Mouse (Mus musculus) hindbrain, embryonic 11.5 days (tissue): ENCODE data around the gene Saal1. TPM values are rescaled to one million over a fixed set of nuclear protein-coding genes. Genes with fewer than 3 reads are reported as not detected.
"Not testable (repeated sequence)": the region's sequence is repeated elsewhere in the genome, so short reads cannot be mapped to it uniquely, and the experiment has no call there.

Experiments used
- ATAC-seq: fragments of 200-750 bp; cut with Nextera tagmentation; 2 replicates; pipeline ENCODE4 v1.8.0; 2017; ENCODE audit warnings: mild to moderate bottlenecking, moderate TSS enrichment, moderate library complexity; ENCODE audit not compliant: low FRiP score
- DNase-seq: peaks from one replicate; pipeline ENCODE4 v3.0.0-alpha.2; 2015; ENCODE audit warnings: low spot score
- H3K27ac ChIP-seq: fragments of 300-500 bp; sonication (generic); 2 replicates; pipeline ENCODE4 v1.5.1; 2014; ENCODE audit warnings: mild to moderate bottlenecking, low read depth, low read length
- H3K27me3 ChIP-seq: fragments of 300-500 bp; sonication (generic); 2 replicates; pipeline ENCODE4 v1.6.1; 2014; ENCODE audit warnings: mild to moderate bottlenecking, low read length, moderate library complexity, mixed read lengths; ENCODE audit not compliant: control insufficient read depth, insufficient read depth
- H3K36me3 ChIP-seq: fragments of 300-500 bp; sonication (generic); 2 replicates; pipeline ENCODE4 v1.6.1; 2014; ENCODE audit warnings: mild to moderate bottlenecking, low read length, moderate library complexity, mixed read lengths; ENCODE audit not compliant: control insufficient read depth, insufficient read depth
- H3K4me1 ChIP-seq: fragments of 300-500 bp; sonication (generic); replicated peaks from 2 replicates; pipeline ENCODE4 v1.6.1; 2014; ENCODE audit warnings: low read length, mixed read lengths; ENCODE audit not compliant: control insufficient read depth, insufficient read depth
- H3K4me2 ChIP-seq: fragments of 300-500 bp; sonication (generic); replicated peaks from 2 replicates; pipeline ENCODE4 v1.6.1; 2014; ENCODE audit warnings: mild to moderate bottlenecking, low read depth, low read length
- H3K4me3 ChIP-seq: fragments of 300-500 bp; sonication (generic); 2 replicates; pipeline ENCODE4 v1.5.1; 2014; ENCODE audit warnings: low read depth, low read length
- H3K9ac ChIP-seq: fragments of 300-500 bp; sonication (generic); 2 replicates; pipeline ENCODE4 v1.6.1; 2014; ENCODE audit warnings: low read depth, low read length
- H3K9me3 ChIP-seq: fragments of 300-500 bp; sonication (generic); 2 replicates; pipeline ENCODE4 v1.6.1; 2016; ENCODE audit warnings: low read length; ENCODE audit not compliant: control insufficient read depth
- WGBS: fragments of 180-500 bp; shearing (Covaris S2); extraction: QIAGEN DNeasy Blood & Tissue Kit; methylation state at CpG from one replicate; pipeline ENCODE4 v1.1.7; 2014; 5-methylcytosine and 5-hydroxymethylcytosine counted together
- polyA plus RNA-seq: library from polyadenylated mRNA; unstranded; fragments of >200 nt; fragmentation: Nextera tagmentation; extraction: Ambion mirVana; gene quantifications from 2 replicates; pipeline ENCODE4 v1.2.1, GENCODE M21; 2014

The Saal1 gene
- polyA plus RNA-seq, 1 experiment from 2014 or later: 41.4 TPM

DNA sequence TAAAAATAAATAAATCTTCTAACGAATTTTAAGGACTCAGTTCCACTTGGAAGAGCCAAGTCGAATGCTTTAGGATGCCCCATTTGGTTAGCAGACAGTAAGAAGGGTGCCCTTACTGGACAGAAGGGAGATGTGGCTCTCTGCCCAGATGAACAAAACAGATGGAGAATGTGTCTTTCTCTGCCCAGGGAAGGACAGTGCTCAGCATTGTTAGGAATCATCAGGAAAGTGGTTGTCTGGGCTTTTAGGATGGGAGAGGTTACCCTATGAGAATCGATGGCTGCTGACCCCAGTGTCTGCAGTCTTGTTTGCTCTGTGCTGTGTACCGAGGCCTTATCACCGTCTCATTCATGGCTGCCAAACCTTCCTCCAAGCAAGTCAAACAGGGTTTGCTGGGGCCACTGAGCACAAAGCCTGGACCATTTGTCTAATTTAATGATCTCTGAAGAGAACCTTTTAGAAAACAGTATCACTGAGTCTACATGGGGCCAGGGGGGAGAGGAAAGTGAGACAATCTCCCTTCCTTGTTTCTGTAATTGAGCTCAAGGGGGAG, 33.6 kb downstream of the Saal1 start:
- no peaks in the 10 kb centered on the region for H3K9me3 ChIP-seq
- no peak overlapping the region for H3K4me3 ChIP-seq
- no peak overlapping the region for H3K4me2 ChIP-seq
- 69% methylated on average over 5 of the region's 5 CpGs for WGBS
- no peaks in the 10 kb centered on the region for H3K27me3 ChIP-seq
- no peaks in the 10 kb centered on the region for H3K4me1 ChIP-seq
- no peak overlapping the region for H3K9ac ChIP-seq
- ATAC-seq (no peak), DNase-seq (no peak)
- H3K36me3 ChIP-seq: no peaks in the 10 kb centered on the region
- H3K27ac ChIP-seq: no peak overlapping the region

- ATAC-seq (no peak), DNase-seq (no peak)
- H3K4me3 ChIP-seq: no peak overlapping the region
- no peak overlapping the region for H3K4me2 ChIP-seq
- no peak overlapping the region for H3K9ac ChIP-seq
- H3K4me1 ChIP-seq: no peaks in the 10 kb centered on the region
- no peaks in the 10 kb centered on the region for H3K27me3 ChIP-seq
- no peaks in the 10 kb centered on the region for H3K9me3 ChIP-seq
- 87% methylated on average over 8 of the region's 8 CpGs for WGBS
- H3K36me3 ChIP-seq: no peaks in the 10 kb centered on the region
- no peak overlapping the region for H3K27ac ChIP-seq
These were observed 34.6 kb downstream of the Saal1 start for GRCm38 (mm10) chr7:46675886-46676285.

- Histone ChIP-seq H3K9ac (no peak overlapping the region), H3K27ac (no peak overlapping the region), H3K4me3 (no peak overlapping the region), H3K9me3 (no peaks in the 10 kb centered on the region), H3K27me3 (no peaks in the 10 kb centered on the region), H3K4me1 (no peaks in the 10 kb centered on the region), H3K4me2 (no peak overlapping the region), H3K36me3 (no peaks in the 10 kb centered on the region)
- DNase-seq (no peak), ATAC-seq (no peak)
- WGBS: 93% methylated on average over 7 of the region's 7 CpGs
These were observed 35.4 kb downstream of the Saal1 start for GRCm38 (mm10) chr7:46675061-46675460.

DNA sequence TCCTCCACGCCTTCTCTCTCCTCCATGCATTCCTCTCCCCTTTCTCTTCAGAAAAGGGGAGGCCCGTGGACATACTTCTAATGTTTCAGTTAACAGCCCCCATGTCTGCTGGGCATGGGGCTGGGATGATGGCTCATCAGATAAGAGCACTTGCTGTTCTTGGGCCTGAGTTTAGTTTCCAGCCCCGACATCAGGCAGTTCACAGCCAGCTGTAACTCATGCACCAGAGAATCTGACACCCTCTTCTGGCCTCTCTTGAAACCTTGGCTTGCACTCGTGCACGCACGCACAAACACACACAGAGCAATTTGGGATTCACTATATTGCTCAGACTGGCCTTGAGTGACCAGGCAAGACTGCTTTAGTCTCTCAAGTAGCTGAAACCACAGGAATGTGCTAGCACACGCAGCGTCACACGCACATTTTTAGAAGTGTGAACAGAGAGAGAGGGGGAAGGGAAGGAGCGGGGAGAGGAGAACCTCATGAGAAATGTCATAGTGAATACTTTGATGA, 38.3 kb downstream of the Saal1 start, which contains the start of gene Tph1:
Gene Tph1, minus strand, starts transcription at position 378 of the 513 bp plus-strand sequence.
- H3K4me1 ChIP-seq: no peaks in the 10 kb centered on the region
- DNase-seq: no peak
- H3K36me3 ChIP-seq: no peaks in the 10 kb centered on the region
- 0 out of 2 replicates have a peak within 1 kb of the TSS, but pooled peaks have one; percentile 4 for H3K9ac ChIP-seq
- H3K9me3 ChIP-seq: no peaks in the 10 kb centered on the region
- no peak for ATAC-seq
- WGBS: 67% methylated on average over 10 of the region's 10 CpGs
- H3K4me2 ChIP-seq: no peak within 1 kb of the TSS
- H3K27ac ChIP-seq: no peak within 1 kb of the TSS
- no peak within 1 kb of the TSS for H3K4me3 ChIP-seq
- no peaks in the 10 kb centered on the region; the same call in 1 of the 2 replicates for H3K27me3 ChIP-seq

DNA sequence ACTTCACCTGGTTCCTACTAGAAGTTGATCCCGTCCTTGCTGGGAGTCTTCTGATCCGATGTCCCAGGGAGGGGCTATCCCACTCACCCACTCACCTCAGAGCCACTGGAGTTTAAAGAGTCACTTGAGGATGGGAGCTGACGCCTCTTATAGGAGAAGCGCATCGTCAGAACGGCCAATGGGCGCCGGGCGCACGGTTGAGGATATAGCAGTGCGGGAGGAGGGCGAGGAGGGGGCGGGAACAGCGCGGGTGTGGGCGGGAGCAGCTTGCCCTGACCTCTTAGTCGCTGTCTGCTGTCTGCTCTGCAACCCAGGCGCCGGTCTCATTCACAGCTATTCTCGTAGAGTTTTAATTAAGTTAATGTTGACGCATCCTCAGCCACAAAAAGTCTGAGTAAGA, 43.2 kb downstream of the Saal1 start:
- no peaks in the 10 kb centered on the region for H3K4me1 ChIP-seq
- under 1% methylated on average over 21 of the region's 21 CpGs for WGBS
- peaks cover 4% of the 10 kb centered on the region; the same call in 1 of the 2 replicates for H3K27me3 ChIP-seq
- no peak overlapping the region for H3K9ac ChIP-seq
- H3K36me3 ChIP-seq: no peaks in the 10 kb centered on the region
- ATAC-seq: peak; percentile 53; the same call in 1 of the 2 replicates
- H3K4me2 ChIP-seq: peak overlapping the region; percentile 25; the same call in 1 of the 2 replicates
- no peak overlapping the region for H3K27ac ChIP-seq
- DNase-seq: peak; percentile 44
- H3K9me3 ChIP-seq: no peaks in the 10 kb centered on the region
- H3K4me3 ChIP-seq: no peak overlapping the region

DNA sequence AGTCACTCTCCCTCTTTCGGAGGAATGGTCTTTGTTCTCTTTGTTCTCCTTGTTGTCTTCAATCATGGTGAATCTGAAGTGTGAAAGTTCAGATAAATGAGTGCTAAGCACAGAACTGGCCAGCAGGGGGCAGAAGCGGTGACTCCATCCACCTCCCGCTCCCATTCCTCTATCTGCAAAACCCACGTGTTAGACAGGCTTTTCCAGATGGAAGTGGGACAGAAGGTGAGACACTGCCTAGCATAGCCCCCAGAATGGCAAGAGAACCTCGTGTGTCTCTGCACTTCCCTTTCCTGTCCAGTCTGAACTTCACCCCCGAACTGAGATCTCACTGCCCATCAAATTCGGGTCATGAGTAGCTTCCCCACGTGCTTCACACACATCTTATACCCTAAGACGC, 45.2 kb downstream of the Saal1 start:
- ATAC-seq: no peak
- Histone ChIP-seq H3K9me3 (no peaks in the 10 kb centered on the region), H3K4me1 (no peaks in the 10 kb centered on the region), H3K27me3 (peaks cover 4% of the 10 kb centered on the region; the same call in 1 of the 2 replicates), H3K27ac (no peak overlapping the region), H3K36me3 (no peaks in the 10 kb centered on the region), H3K4me3 (no peak overlapping the region), H3K4me2 (no peak overlapping the region), H3K9ac (no peak overlapping the region)
- 40% methylated on average over 9 of the region's 9 CpGs for WGBS
- DNase-seq: peak; percentile 73

DNA sequence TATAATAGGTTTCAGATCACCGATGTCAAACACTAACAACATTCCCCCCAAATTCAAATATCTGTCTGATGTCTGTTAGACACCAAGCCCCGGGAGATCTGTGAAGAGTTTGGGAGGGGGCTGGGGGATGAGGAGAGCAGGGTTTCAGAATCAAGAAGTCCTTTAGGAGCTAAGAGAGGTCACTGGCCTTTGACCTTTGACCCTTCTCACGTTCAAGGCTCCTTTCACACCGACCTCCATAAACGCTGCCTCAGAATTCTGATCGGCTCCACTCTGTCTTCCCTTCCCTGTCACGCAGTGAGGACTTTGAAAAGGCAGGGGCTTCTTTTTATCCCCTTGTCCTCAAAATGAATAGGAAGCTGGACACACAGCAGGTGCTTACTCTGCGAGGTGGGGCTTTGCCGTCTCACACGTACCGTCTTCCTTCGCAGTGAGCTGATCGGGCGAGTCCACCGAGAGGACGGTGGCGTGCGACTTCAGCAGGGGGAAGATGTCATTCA, 48.8 kb downstream of the Saal1 start:
- H3K4me3 ChIP-seq: no peak overlapping the region
- H3K9me3 ChIP-seq: no peaks in the 10 kb centered on the region
- H3K9ac ChIP-seq: no peak overlapping the region
- peaks cover 4% of the 10 kb centered on the region; the same call in 1 of the 2 replicates for H3K27me3 ChIP-seq
- no peak for ATAC-seq
- 22% methylated on average over 18 of the region's 18 CpGs for WGBS
- no peaks in the 10 kb centered on the region for H3K4me1 ChIP-seq
- H3K36me3 ChIP-seq: no peaks in the 10 kb centered on the region
- peak; percentile 35 for DNase-seq
- H3K4me2 ChIP-seq: peak overlapping the region; percentile 27
- H3K27ac ChIP-seq: no peak overlapping the region

DNA sequence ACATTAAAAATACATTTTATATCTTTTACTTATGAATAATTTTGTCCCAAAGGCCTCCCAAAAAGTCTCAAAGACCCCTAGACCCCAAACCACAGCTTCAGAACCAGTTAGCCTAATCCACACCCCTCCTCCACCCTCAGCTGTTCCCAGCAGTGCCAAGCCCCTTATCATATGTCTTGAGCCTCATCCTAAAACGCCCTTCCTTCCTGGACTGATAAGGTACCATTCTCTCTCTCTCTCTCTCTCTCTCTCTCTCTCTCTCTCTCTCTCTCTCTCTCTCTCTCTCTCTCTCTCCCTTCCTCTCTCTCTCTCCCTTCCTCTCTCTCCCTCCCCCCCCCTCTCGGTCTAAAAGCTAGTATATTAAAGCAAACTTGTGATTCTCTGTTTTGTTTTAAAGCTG, 58.2 kb downstream of the Saal1 start:
- WGBS: 76% methylated on average over 2 of the region's 2 CpGs
- no peaks in the 10 kb centered on the region for H3K9me3 ChIP-seq
- no peak overlapping the region for H3K4me2 ChIP-seq
- DNase-seq (no peak), ATAC-seq (no peak)
- H3K4me1 ChIP-seq: no peaks in the 10 kb centered on the region
- no peaks in the 10 kb centered on the region for H3K27me3 ChIP-seq
- no peak overlapping the region for H3K27ac ChIP-seq
- no peak overlapping the region for H3K4me3 ChIP-seq
- H3K36me3 ChIP-seq: no peaks in the 10 kb centered on the region
- H3K9ac ChIP-seq: no peak overlapping the region

GRCm38 (mm10) chr7:46650231-46650630, 60.2 kb downstream of the Saal1 start:
- DNase-seq: peak; percentile 17

More at GRCm38 (mm10) chr7:46650231-46650630, 60.2 kb downstream of the Saal1 start:
- not testable (repeated sequence) for H3K27ac ChIP-seq, H3K4me1 ChIP-seq, H3K4me2 ChIP-seq, H3K4me3 ChIP-seq, H3K9ac ChIP-seq, ATAC-seq, H3K9me3 ChIP-seq, H3K36me3 ChIP-seq, H3K27me3 ChIP-seq
- WGBS: 50% methylated on average over 5 of the region's 5 CpGs
